Mouse (Mus musculus) heart, adult 2 months (tissue): Measurements from ENCODE around the gene Gabrb1.

ENCODE experiments used
- CTCF ChIP-seq: fragments of 200-600 bp; IDR thresholded peaks from 2 replicates; pipeline ENCODE4 v1.8.1; 2022; ENCODE audit warnings: antibody characterized with exemption, mild to moderate bottlenecking, moderate library complexity
- POLR2A ChIP-seq: fragments of 200-500 bp; IDR thresholded peaks from 2 replicates; pipeline ENCODE4 v1.6.1; 2011; ENCODE audit warnings: mild to moderate bottlenecking, low read depth, low read length, control low read depth; ENCODE audit not compliant: insufficient read depth

GRCm38 (mm10) chr5:72043226-72044151 lies 385.6 kb downstream of the Gabrb1 start:
- TF ChIP-seq CTCF, result no peak
- TF ChIP-seq POLR2A, result no peak
